Mouse (Mus musculus) cortical plate, adult 2 months (tissue): ENCODE measurements at regions not wholly inside any gene's neighbourhood (a gene's known extent, or its start where the extent isn't known, plus 50 kb on each side); places are given as distances from the start of the nearest gene placed in this dataset.

Experiments
- CTCF ChIP-seq: fragments of 200-500 bp; IDR thresholded peaks from 2 replicates; pipeline ENCODE4 v1.5.1; 2011; ENCODE audit warnings: mild to moderate bottlenecking, control low read depth, low read length; ENCODE audit not compliant: insufficient read depth; ENCODE audit errors: extremely low read depth
- POLR2A ChIP-seq: fragments of 200-500 bp; IDR thresholded peaks from 2 replicates; pipeline ENCODE4 v1.6.1; 2011; ENCODE audit warnings: mild to moderate bottlenecking, low read length, control low read depth; ENCODE audit not compliant: insufficient read depth; ENCODE audit errors: extremely low read depth

DNA sequence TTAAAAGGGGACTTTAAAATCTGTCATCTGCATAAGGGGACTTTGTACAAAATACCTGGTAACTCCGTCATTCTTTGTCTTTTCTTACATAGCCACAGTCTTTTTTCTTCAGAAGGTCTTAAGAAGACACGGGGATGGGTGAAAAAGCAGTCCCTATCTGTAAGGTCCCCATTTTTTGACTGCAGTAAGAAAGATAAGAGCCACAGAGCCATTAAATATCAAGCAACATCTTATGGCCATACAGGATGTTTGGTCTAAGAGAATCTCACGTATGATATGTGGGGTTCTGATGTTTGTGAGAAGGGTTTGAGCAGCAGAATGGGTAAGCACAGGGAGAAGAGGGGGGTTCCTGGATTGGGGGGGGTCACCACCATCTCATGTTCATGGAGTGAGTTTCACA, 148.9 kb downstream of the Dhx15 start:
- TF ChIP-seq CTCF (no peak), POLR2A (no peak)
